Mouse (Mus musculus) lung, embryonic 16.5 days (tissue): Measurements from ENCODE around the gene Aspscr1. TPM values are rescaled to one million over a fixed set of nuclear protein-coding genes. Genes with fewer than 3 reads are reported as not detected.

Experiments
- ATAC-seq: fragments of 200-750 bp; cut with Nextera tagmentation; 2 replicates; pipeline ENCODE4 v1.8.0; 2017; ENCODE audit warnings: low read depth, mild to moderate bottlenecking, moderate library complexity
- H3K27ac ChIP-seq: fragments of 300-500 bp; sonication (generic); 2 replicates; pipeline ENCODE4 v1.5.1; 2014; ENCODE audit warnings: mild to moderate bottlenecking, control low read depth, low read length
- H3K27me3 ChIP-seq: fragments of 300-500 bp; sonication (generic); 2 replicates; pipeline ENCODE4 v1.6.1; 2014; ENCODE audit warnings: low read depth, low read length, mixed read lengths; ENCODE audit not compliant: control insufficient read depth, insufficient read depth
- H3K36me3 ChIP-seq: fragments of 300-500 bp; sonication (generic); 2 replicates; pipeline ENCODE4 v1.6.1; 2014; ENCODE audit warnings: low read length; ENCODE audit not compliant: control insufficient read depth, insufficient read depth
- H3K4me1 ChIP-seq: fragments of 300-500 bp; sonication (generic); replicated peaks from 2 replicates; pipeline ENCODE4 v1.6.1; 2014; ENCODE audit warnings: low read length, mixed read lengths; ENCODE audit not compliant: control insufficient read depth, insufficient read depth
- H3K4me2 ChIP-seq: fragments of 300-500 bp; sonication (generic); 2 replicates; pipeline ENCODE4 v1.6.1; 2014; ENCODE audit warnings: low read depth, low read length, control low read depth
- H3K4me3 ChIP-seq: fragments of 300-500 bp; sonication (generic); 2 replicates; pipeline ENCODE4 v1.5.1; 2014; ENCODE audit warnings: mild to moderate bottlenecking, low read length, control low read depth
- H3K9ac ChIP-seq: fragments of 300-500 bp; sonication (generic); 2 replicates; pipeline ENCODE4 v1.6.1; 2014; ENCODE audit warnings: low read length, control low read depth
- H3K9me3 ChIP-seq: fragments of 300-500 bp; sonication (generic); 2 replicates; pipeline ENCODE4 v1.6.1; 2016; ENCODE audit warnings: low read length; ENCODE audit not compliant: control insufficient read depth
- WGBS: fragments of 180-500 bp; shearing (Covaris S2); extraction: QIAGEN DNeasy Blood & Tissue Kit; methylation state at CpG from one replicate; pipeline ENCODE4 v1.1.7; 2014; 5-methylcytosine and 5-hydroxymethylcytosine counted together
- polyA plus RNA-seq: library from polyadenylated mRNA; unstranded; fragments of >200 nt; fragmentation: Nextera tagmentation; extraction: Ambion mirVana; gene quantifications from 2 replicates; pipeline ENCODE4 v1.2.1, GENCODE M21; 2015

Aspscr1 gene
- polyA plus RNA-seq, 1 experiment from 2014 or later = 127 TPM

- ATAC-seq = peak; percentile 26; the same call in 1 of the 2 replicates
- H3K4me2 ChIP-seq = no peak overlapping the region
- H3K36me3 ChIP-seq = no peaks in the 10 kb centered on the region
- no peaks in the 10 kb centered on the region for H3K9me3 ChIP-seq
- no peak overlapping the region for H3K27ac ChIP-seq
- 5% methylated on average over 24 of the region's 24 CpGs for WGBS
- H3K4me1 ChIP-seq = peaks cover 17% of the 10 kb centered on the region
- H3K9ac ChIP-seq = no peak overlapping the region
- peaks cover 65% of the 10 kb centered on the region for H3K27me3 ChIP-seq
- H3K4me3 ChIP-seq = no peak overlapping the region
Observed at GRCm38 (mm10) chr11:120658876-120659410, 13.8 kb upstream of the Aspscr1 start.

DNA sequence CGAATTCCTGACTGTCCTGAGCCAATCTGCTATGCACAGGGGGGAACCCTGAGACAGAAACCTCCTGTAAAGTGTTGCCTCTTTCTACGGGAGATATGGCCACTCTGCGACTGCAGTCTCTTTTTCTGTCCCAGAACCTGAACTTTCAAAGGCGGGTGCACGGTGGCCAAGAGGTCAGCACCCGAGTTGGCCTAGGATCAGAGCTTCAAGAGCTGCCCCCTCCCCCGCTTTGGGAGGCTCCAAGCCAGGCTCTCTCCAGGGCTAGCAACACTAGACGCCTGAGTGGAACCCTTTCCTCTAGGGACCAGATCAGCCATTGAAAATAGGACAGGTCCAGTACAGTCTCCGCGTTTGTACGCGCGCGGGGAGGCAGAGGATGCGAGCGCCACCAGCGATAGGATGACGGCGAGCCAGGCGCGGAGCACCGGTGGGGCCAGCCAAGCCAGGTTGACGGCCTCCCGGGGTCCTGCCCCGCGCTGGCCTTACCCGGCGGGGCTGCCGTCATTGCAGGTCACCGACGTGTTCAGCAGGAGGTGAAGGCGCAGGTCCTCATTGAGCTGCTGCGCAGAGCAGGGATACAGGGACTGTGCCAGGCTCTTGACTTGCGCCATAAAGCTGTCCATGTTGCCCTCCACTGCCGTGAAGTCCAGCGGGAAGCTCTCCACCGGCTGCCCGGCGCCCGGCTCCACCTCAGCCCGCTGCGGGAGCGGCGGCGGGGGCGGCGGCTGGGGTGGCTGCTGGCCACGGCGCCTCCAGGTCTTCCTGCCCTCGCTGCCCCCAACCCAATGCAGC is 13.1 kb upstream of the Aspscr1 start:
- Histone ChIP-seq H3K9me3 (no peaks in the 10 kb centered on the region), H3K4me3 (peak overlapping the region; percentile 52), H3K27me3 (peaks cover 66% of the 10 kb centered on the region), H3K4me1 (peaks cover 17% of the 10 kb centered on the region), H3K9ac (peak overlapping the region; percentile 58), H3K4me2 (peak overlapping the region; percentile 80), H3K36me3 (no peaks in the 10 kb centered on the region), H3K27ac (no peak overlapping the region)
- no peak for ATAC-seq
- 3% methylated on average over 50 of the region's 50 CpGs for WGBS

DNA sequence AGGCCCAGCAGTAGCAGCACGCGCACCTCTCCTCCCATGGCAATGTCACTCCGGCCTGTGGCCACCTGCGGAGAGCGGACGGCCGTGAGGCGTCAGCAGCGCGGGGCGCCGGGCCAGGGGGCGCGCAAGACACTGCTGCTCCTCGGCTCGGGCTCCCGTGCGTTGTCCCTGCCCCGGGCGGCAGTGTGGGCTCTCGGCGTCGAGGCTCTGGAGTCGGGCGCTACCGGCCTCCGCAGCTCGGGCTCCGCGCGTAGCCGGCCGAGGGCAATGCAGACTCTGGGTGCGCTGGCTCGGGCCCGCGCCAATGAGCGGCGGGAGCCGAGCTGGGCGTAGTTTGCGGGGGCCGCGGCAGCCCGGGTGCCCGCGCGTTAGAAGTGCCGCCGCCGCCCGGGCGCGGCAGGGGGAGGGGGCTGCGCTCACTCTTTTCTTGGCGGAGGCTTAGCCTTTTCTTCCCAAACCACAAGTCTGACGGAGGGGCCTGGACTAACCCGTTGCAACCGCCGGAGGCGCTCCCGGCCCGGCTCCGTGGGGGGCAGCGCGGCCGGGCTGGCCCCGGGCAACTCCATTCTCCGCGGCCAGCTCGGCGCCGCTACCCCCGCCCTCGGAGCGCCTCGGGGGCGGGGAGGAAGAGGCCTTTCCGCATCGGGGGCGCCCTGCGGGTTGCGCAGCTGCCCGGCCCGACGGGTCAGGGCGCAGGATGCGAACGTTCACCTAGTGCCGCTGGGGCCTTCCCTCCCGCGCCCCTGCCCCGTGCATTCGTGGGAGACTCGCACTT is 12.3 kb upstream of the Aspscr1 start:
- WGBS = under 1% methylated on average over 54 of the region's 95 CpGs
- peaks cover 17% of the 10 kb centered on the region for H3K4me1 ChIP-seq
- no peak overlapping the region for H3K27ac ChIP-seq
- peaks cover 66% of the 10 kb centered on the region for H3K27me3 ChIP-seq
- peak overlapping the region; percentile 58 for H3K9ac ChIP-seq
- H3K36me3 ChIP-seq = no peaks in the 10 kb centered on the region
- H3K4me2 ChIP-seq = peak overlapping the region; percentile 80
- no peaks in the 10 kb centered on the region for H3K9me3 ChIP-seq
- peak overlapping the region; percentile 52 for H3K4me3 ChIP-seq
- peak; percentile 73 for ATAC-seq

- Histone ChIP-seq H3K27ac (no peak within 1 kb of the TSS), H3K9me3 (no peaks in the 10 kb centered on the region), H3K27me3 (peaks cover 66% of the 10 kb centered on the region), H3K9ac (peak within 1 kb of the TSS; percentile 58), H3K4me1 (peaks cover 17% of the 10 kb centered on the region), H3K36me3 (no peaks in the 10 kb centered on the region), H3K4me3 (peak within 1 kb of the TSS; percentile 52), H3K4me2 (peak within 1 kb of the TSS; percentile 80)
- peak; percentile 21; the same call in 1 of the 2 replicates for ATAC-seq
- WGBS = under 1% methylated on average over 35 of the region's 35 CpGs
Observed at GRCm38 (mm10) chr11:120661076-120661460, 11.7 kb upstream of the Aspscr1 start, which contains the start of gene Notum. Notum (minus strand) TSS chr11:120661175.

DNA sequence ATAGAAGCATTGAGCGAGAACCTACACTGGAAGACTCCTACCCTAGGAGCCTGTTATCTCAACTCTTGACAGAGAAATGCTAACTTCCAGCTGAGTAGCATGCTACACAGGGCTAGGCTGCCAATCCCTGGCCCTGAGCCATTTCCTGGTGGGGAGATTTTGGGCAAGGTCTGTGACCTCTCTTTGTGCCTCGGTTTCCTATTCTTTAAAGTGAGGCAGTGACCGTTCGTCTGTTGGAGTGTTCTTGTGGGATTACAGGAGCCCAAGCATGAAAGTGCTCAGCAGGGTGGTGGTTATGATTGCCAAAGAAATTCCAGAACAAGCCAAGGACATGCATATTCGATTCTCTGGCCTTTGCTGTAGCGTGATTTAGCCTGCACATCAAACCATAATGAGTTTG is 10.0 kb upstream of the Aspscr1 start:
- H3K36me3 ChIP-seq = no peaks in the 10 kb centered on the region
- 50% methylated on average over 6 of the region's 6 CpGs for WGBS
- H3K9me3 ChIP-seq = no peaks in the 10 kb centered on the region
- no peak for ATAC-seq
- peaks cover 17% of the 10 kb centered on the region for H3K4me1 ChIP-seq
- H3K4me2 ChIP-seq = no peak overlapping the region
- H3K4me3 ChIP-seq = no peak overlapping the region
- no peak overlapping the region for H3K9ac ChIP-seq
- H3K27me3 ChIP-seq = peaks cover 55% of the 10 kb centered on the region
- no peak overlapping the region for H3K27ac ChIP-seq

DNA sequence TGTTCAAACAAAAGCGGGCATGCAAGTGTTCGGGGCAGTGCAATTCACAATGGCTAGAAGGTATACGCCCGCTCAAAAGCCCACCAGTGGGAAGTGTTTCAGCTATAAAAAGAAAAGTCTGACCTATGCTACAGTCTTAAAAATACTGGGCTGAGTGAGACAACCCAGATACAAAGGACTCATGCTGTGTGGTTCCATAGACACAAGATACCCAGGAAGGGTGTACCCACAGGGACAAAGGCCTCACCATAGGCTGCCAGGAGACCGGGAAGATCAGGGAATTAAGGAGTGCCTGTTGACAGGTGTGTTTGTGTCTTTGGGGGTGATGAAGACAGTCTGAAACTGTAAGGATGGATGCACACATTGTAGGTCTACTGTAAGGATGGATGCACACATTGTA is 9.1 kb upstream of the Aspscr1 start:
- ATAC-seq = no peak
- WGBS = 83% methylated on average over 5 of the region's 5 CpGs
- H3K9ac ChIP-seq = no peak overlapping the region
- H3K36me3 ChIP-seq = no peaks in the 10 kb centered on the region
- H3K27me3 ChIP-seq = peaks cover 46% of the 10 kb centered on the region
- H3K4me2 ChIP-seq = no peak overlapping the region
- H3K9me3 ChIP-seq = no peaks in the 10 kb centered on the region
- H3K27ac ChIP-seq = no peak overlapping the region
- no peak overlapping the region for H3K4me3 ChIP-seq
- peaks cover 17% of the 10 kb centered on the region for H3K4me1 ChIP-seq

DNA sequence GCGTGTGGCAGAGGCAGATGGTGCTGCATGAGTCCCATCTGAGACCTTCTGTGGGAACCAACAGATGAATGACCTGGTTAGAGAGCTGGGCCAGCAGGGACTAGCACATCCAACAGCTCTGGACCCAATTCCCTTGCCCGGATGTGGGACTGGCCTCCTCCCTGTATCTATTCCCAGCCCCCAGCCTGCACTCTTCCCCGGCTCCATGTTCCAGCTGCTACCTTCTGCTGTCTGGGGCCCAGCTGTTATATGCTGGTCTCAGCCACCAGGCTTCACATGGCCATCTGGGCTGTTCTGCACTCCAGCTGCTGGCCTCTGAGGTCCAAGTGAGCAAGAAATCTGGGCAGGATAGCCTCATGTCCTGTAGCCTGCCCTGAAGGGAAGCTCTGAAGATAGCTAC is 7.4 kb upstream of the Aspscr1 start:
- Histone ChIP-seq H3K36me3 (no peaks in the 10 kb centered on the region), H3K9ac (no peak overlapping the region), H3K4me1 (peaks cover 5% of the 10 kb centered on the region), H3K4me3 (no peak overlapping the region), H3K9me3 (no peaks in the 10 kb centered on the region), H3K4me2 (no peak overlapping the region), H3K27ac (no peak overlapping the region), H3K27me3 (peaks cover 30% of the 10 kb centered on the region)
- ATAC-seq = peak; percentile 82
- 57% methylated on average over 3 of the region's 3 CpGs for WGBS

DNA sequence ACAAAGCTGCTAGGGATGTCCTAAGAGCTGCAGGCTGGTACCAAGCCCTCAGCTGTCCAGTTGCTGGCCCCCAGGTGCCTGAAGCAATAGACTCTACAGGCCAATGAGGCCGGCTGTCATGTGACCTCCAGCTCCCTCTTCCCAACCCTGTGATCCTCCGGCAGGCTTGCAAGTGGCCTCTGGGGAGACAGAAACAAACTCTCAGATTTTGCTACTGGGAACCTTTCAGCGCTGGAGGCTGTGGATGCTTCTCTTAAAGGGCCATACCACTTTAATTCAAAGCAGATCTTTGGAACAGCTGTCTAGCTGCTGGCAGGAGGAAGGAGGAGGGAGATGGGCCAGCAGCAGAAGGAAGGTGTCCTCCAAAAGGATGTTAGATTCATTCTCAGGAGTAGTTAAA is 6.2 kb upstream of the Aspscr1 start:
- Histone ChIP-seq H3K36me3 (no peaks in the 10 kb centered on the region), H3K4me1 (no peaks in the 10 kb centered on the region; the same call in 1 of the 2 replicates), H3K27me3 (peaks cover 18% of the 10 kb centered on the region), H3K4me3 (no peak overlapping the region), H3K27ac (no peak overlapping the region), H3K9ac (no peak overlapping the region), H3K4me2 (no peak overlapping the region), H3K9me3 (no peaks in the 10 kb centered on the region)
- WGBS = 14% methylated on average over 3 of the region's 3 CpGs
- no peak for ATAC-seq

GRCm38 (mm10) chr11:120673594-120674122 is 885 bp downstream of the Aspscr1 start:
- H3K27ac ChIP-seq = peak overlapping the region; percentile 85

More at GRCm38 (mm10) chr11:120673594-120674122, 885 bp downstream of the Aspscr1 start:
- H3K9ac ChIP-seq = peak overlapping the region; percentile 76
- ATAC-seq = peak; percentile 5; the same call in 1 of the 2 replicates
- peaks cover 6% of the 10 kb centered on the region; the same call in 1 of the 2 replicates for H3K36me3 ChIP-seq
- peak overlapping the region; percentile 66 for H3K4me2 ChIP-seq
- H3K27me3 ChIP-seq = no peaks in the 10 kb centered on the region
- WGBS = 33% methylated on average over 12 of the region's 12 CpGs
- no peaks in the 10 kb centered on the region for H3K9me3 ChIP-seq
- peaks cover 9% of the 10 kb centered on the region for H3K4me1 ChIP-seq
- H3K4me3 ChIP-seq = peak overlapping the region; percentile 74
